Mouse (Mus musculus) kidney, embryonic 15.5 days (tissue): ENCODE results near the gene Capza2. TPM values are rescaled to one million over a fixed set of nuclear protein-coding genes. Genes with fewer than 3 reads are reported as not detected.
A peak's percentile ranks its signal among the peaks of the same experiment; 100 is the strongest.

ENCODE experiments used
- ATAC-seq: fragments of 200-750 bp; cut with Nextera tagmentation; replicated peaks from 2 replicates; pipeline ENCODE4 v1.8.0; 2017; ENCODE audit warnings: moderate TSS enrichment; ENCODE audit not compliant: low FRiP score
- H3K27ac ChIP-seq: fragments of 300-500 bp; sonication (generic); 2 replicates; pipeline ENCODE4 v1.5.1; 2015; ENCODE audit warnings: mild to moderate bottlenecking, inconsistent platforms
- H3K27me3 ChIP-seq: fragments of 300-500 bp; sonication (generic); 2 replicates; pipeline ENCODE4 v1.6.1; 2015; ENCODE audit warnings: inconsistent platforms
- H3K36me3 ChIP-seq: fragments of 300-500 bp; sonication (generic); 2 replicates; pipeline ENCODE4 v1.6.1; 2015; ENCODE audit warnings: inconsistent platforms
- H3K4me1 ChIP-seq: fragments of 300-500 bp; sonication (generic); 2 replicates; pipeline ENCODE4 v1.6.1; 2015; ENCODE audit warnings: inconsistent platforms
- H3K4me2 ChIP-seq: fragments of 300-500 bp; sonication (generic); 2 replicates; pipeline ENCODE4 v1.6.1; 2015; ENCODE audit warnings: moderate library complexity, mild to moderate bottlenecking, inconsistent platforms
- H3K4me3 ChIP-seq: fragments of 300-500 bp; sonication (generic); replicated peaks from 2 replicates; pipeline ENCODE4 v1.5.1; 2015; ENCODE audit warnings: mild to moderate bottlenecking, inconsistent platforms
- H3K9ac ChIP-seq: fragments of 300-500 bp; sonication (generic); 2 replicates; pipeline ENCODE4 v1.6.1; 2015; ENCODE audit warnings: mild to moderate bottlenecking, inconsistent platforms
- H3K9me3 ChIP-seq: fragments of 300-500 bp; sonication (generic); replicated peaks from 2 replicates; pipeline ENCODE4 v1.6.1; 2016; ENCODE audit warnings: inconsistent platforms
- WGBS: fragments of 180-500 bp; shearing (Covaris S2); methylation state at CpG from one replicate; pipeline ENCODE4 v1.1.7; 2015; ENCODE audit warnings: mixed read lengths; 5-methylcytosine and 5-hydroxymethylcytosine counted together
- polyA plus RNA-seq: library from polyadenylated mRNA; unstranded; fragments of >200 nt; fragmentation: Nextera tagmentation; extraction: Ambion mirVana; gene quantifications from 2 replicates; pipeline ENCODE4 v1.2.1, GENCODE M21; 2015

Capza2 gene
- polyA plus RNA-seq, 1 experiment from 2014 or later: 212 TPM

DNA sequence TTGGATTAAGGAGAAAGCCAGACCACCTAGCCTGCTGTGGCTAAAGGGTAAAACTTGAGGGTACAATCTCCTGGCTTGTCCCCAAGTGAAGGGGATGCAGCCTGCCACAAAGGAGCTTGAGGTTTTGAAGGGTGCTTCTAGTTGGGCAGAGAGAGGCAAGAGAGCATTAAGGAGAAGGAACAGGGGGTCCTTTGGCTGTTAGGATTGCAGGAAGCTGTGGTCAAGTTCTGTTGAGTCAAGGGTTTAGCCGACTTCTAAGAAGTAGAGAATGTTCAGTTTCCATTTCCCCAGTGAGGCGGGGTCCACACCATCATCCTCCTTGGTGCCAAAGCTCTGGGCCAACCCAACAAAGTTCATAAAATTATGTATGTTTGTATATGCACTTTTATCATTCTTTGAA, 19.0 kb downstream of the Capza2 start:
- Histone ChIP-seq H3K9me3 (no peaks in the 10 kb centered on the region), H3K9ac (no peak overlapping the region), H3K27me3 (no peaks in the 10 kb centered on the region), H3K4me1 (no peaks in the 10 kb centered on the region), H3K36me3 (peaks cover 63% of the 10 kb centered on the region), H3K4me3 (no peak overlapping the region), H3K4me2 (no peak overlapping the region), H3K27ac (no peak overlapping the region)
- ATAC-seq: no peak
- WGBS: 91% methylated on average over 2 of the region's 2 CpGs

DNA sequence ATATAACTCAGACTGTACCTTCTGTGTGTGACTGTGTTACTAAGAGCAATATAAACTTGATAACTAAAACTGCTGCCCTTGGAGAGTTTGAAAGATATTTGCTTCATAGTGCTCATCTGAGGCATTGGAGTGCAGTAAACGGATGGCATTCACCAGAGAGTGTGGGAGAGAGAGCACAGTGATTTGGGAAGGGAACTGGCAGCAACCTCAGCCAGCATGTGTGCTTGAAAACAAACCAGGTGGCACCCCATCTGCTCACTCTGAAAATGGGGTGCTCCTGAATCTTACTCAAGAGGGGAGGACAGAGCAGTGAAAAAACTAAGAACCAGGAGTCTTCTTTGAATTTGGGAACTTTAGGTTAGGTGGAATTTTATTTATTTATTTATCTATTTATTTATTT, 21.3 kb downstream of the Capza2 start:
- Histone ChIP-seq H3K9me3 (no peaks in the 10 kb centered on the region), H3K27ac (no peak overlapping the region), H3K4me3 (no peak overlapping the region), H3K36me3 (peaks cover 66% of the 10 kb centered on the region), H3K27me3 (no peaks in the 10 kb centered on the region), H3K4me1 (no peaks in the 10 kb centered on the region), H3K4me2 (no peak overlapping the region), H3K9ac (no peak overlapping the region)
- 84% methylated on average over 1 of the region's 1 CpGs for WGBS
- ATAC-seq: no peak

DNA sequence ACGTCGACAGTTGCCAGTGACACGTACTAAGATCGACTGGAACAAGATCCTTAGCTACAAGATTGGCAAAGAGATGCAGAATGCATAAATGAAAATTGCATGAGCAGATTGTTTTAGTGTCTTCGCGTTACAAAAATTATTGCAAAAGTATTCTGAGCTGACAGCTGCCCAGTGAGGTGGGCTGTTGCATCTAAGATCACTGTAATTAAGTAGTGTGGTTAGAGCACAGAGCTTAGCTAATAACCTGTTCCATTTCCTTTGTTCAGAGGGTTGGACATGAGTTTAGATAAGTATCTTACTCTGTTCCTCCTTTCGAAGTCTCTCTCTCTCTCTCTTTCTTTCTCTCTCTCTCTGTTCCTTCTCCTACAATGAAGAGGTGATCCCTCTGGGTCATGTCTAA, 29.3 kb downstream of the Capza2 start:
- H3K27me3 ChIP-seq: no peaks in the 10 kb centered on the region
- no peak overlapping the region for H3K4me3 ChIP-seq
- no peak overlapping the region for H3K27ac ChIP-seq
- no peak for ATAC-seq
- whole genome bisulfite sequencing: 93% methylated on average over 7 of the region's 7 CpGs
- H3K36me3 ChIP-seq: peaks cover 76% of the 10 kb centered on the region
- H3K9me3 ChIP-seq: no peaks in the 10 kb centered on the region
- H3K9ac ChIP-seq: no peak overlapping the region
- H3K4me2 ChIP-seq: no peak overlapping the region
- H3K4me1 ChIP-seq: no peaks in the 10 kb centered on the region

DNA sequence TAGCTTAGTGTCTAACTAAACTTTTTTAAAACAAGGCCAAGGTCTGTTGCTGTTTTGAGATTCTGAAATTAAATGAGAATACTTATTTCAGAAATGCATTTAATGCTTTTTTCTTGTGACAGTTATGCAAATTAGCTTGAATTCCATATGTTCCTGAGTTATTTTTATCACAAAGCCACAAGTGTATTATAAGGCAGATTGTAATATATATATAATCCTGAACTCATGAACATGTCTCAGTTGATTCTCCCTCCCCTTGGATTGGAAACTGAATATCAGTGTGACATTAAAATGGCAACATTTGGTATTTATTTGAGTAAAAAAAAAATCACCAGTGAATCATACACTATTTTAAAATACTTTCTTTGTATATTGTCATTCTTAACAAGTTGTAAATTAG, 30.0 kb downstream of the Capza2 start:
- Histone ChIP-seq H3K9me3 (no peaks in the 10 kb centered on the region), H3K4me3 (no peak overlapping the region), H3K9ac (no peak overlapping the region), H3K36me3 (peaks cover 72% of the 10 kb centered on the region), H3K27me3 (no peaks in the 10 kb centered on the region), H3K4me1 (no peaks in the 10 kb centered on the region), H3K4me2 (no peak overlapping the region), H3K27ac (no peak overlapping the region)
- ATAC-seq: no peak

DNA sequence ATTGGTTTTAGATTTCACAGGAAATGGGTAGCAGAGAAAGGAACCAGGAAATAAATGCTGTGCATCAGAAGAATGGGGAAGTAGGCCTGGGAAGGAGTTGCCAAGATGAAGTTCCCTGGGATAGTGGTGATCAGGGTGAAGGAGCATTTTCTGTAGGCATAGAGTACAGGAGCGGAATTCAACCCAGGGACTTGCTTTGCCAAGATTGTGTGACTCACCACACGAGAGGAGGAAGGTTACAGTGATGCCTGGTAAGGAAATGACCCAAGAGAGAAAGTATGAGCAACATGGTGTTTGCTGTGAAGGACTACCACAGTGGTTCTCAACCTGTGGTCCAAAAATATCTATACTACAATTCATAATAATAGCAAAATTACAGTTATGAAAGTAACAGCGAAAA, 31.8 kb downstream of the Capza2 start:
- Histone ChIP-seq H3K27ac (no peak overlapping the region), H3K4me3 (no peak overlapping the region), H3K4me1 (no peaks in the 10 kb centered on the region), H3K27me3 (no peaks in the 10 kb centered on the region), H3K36me3 (peaks cover 55% of the 10 kb centered on the region), H3K9me3 (no peaks in the 10 kb centered on the region), H3K4me2 (no peak overlapping the region), H3K9ac (no peak overlapping the region)
- 90% methylated on average over 3 of the region's 3 CpGs for WGBS
- ATAC-seq: no peak

DNA sequence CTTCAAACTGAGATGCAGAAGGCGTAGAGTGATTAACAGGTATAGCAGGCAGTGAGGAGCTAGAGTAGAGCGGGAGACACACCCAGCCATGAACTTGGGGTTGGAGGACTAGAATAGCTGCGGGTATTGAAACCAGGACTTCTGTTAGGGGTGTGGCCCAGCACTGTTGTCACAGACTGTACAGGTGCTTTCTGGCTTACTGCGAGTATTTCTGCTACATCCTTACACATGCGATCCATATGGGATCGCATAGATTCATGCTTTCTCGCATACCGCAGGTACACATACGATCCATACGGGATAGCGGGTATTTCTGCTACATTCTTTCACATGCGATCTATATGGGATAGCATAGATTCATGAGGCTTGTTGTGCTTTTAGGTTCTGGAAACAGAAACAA, 32.3 kb downstream of the Capza2 start:
- Histone ChIP-seq H3K36me3 (peaks cover 49% of the 10 kb centered on the region), H3K27ac (no peak overlapping the region), H3K9ac (no peak overlapping the region), H3K4me3 (no peak overlapping the region), H3K4me1 (no peaks in the 10 kb centered on the region), H3K27me3 (no peaks in the 10 kb centered on the region), H3K4me2 (no peak overlapping the region), H3K9me3 (no peaks in the 10 kb centered on the region)
- ATAC-seq: no peak
- 96% methylated on average over 12 of the region's 12 CpGs for WGBS

DNA sequence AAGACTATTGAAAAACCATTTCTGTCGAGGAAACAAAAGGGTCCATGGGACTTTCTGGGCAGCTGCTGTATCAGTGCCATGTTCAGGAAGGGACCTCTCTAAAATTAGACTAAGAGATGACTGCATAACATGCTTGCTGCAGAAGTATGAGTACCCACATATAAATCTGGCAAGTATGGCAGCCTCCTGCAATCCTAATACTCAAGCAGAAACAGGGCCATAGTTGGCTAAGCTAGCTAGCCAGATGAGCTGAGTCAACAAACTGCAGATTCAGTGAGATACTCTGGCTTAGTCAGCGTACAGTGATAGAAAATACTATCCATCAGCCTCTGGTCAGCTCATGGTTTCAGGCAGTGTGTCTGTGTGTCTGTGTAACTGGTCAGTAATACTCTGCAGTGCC, 33.8 kb downstream of the Capza2 start:
- H3K27ac ChIP-seq: no peak overlapping the region
- H3K4me3 ChIP-seq: no peak overlapping the region
- H3K4me1 ChIP-seq: no peaks in the 10 kb centered on the region
- H3K9ac ChIP-seq: no peak overlapping the region
- H3K27me3 ChIP-seq: no peaks in the 10 kb centered on the region
- H3K4me2 ChIP-seq: no peak overlapping the region
- no peak for ATAC-seq
- no peaks in the 10 kb centered on the region for H3K9me3 ChIP-seq
- peaks cover 36% of the 10 kb centered on the region for H3K36me3 ChIP-seq
- 88% methylated on average over 2 of the region's 2 CpGs for WGBS

DNA sequence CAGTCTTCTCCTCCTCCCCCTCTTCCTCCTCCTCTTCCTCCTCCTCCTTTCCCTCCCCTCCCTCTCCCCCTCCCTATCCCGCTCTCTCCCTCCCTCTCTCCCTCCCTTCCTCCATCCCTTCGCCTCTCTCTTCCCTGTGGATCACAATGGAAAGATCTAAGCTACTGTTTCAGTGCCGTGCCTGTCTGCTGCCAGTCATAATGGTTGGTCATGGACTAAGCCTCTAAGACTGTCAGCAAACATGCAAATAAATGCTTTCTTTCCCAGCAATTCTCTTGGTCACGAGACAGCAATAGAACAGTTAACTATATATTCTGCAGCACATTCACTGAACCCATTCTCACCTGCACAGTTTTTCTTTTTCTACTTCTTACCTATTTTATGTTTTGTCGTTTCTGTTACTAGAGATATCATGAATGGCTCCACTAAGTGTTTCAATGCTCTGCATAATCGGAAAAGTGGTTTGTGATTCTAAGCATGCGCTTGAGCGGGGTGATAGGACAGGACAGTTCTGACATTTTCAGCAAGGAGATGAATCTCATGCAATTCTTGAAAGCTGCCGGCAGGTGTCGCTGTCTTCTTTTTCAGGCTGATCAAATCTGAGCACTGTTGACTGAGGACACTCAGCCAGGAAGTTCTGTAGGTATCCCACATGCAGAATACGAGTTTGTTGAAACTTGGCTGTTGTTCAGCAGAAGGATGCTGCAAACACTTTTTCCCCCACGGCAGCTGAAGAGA, 39.2 kb downstream of the Capza2 start:
- no peak overlapping the region for H3K4me2 ChIP-seq
- H3K36me3 ChIP-seq: no peaks in the 10 kb centered on the region
- no peaks in the 10 kb centered on the region for H3K9me3 ChIP-seq
- no peak overlapping the region for H3K9ac ChIP-seq
- no peaks in the 10 kb centered on the region for H3K27me3 ChIP-seq
- no peak overlapping the region for H3K27ac ChIP-seq
- 30% methylated on average over 12 of the region's 12 CpGs for WGBS
- H3K4me1 ChIP-seq: no peaks in the 10 kb centered on the region
- ATAC-seq: 0 out of 2 replicates have a peak, but pooled peaks have one; percentile 64
- H3K4me3 ChIP-seq: no peak overlapping the region

DNA sequence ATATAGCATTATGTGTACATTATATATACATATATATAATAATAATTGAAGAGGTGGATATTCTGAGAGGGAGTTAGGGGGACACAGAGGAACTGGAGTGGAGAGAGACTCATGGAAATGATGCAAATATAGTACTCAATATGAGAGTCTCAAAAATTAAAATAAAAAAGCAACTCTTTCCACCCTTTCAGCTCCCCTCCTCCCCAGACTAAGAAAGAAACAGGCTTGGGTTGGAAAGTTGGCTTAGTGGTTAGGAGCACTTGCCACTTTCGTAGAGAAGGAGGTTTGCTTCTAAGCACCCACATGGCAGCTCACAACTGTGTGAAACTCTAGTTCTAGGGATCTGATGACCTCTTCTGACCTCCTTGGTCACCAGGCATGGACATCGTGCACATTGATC, 41.0 kb downstream of the Capza2 start:
- H3K4me2 ChIP-seq: no peak overlapping the region
- H3K4me1 ChIP-seq: no peaks in the 10 kb centered on the region
- no peaks in the 10 kb centered on the region for H3K36me3 ChIP-seq
- no peak overlapping the region for H3K9ac ChIP-seq
- no peak overlapping the region for H3K4me3 ChIP-seq
- no peak for ATAC-seq
- 74% methylated on average over 2 of the region's 2 CpGs for WGBS
- no peak overlapping the region for H3K27ac ChIP-seq
- no peaks in the 10 kb centered on the region for H3K27me3 ChIP-seq
- H3K9me3 ChIP-seq: no peaks in the 10 kb centered on the region

DNA sequence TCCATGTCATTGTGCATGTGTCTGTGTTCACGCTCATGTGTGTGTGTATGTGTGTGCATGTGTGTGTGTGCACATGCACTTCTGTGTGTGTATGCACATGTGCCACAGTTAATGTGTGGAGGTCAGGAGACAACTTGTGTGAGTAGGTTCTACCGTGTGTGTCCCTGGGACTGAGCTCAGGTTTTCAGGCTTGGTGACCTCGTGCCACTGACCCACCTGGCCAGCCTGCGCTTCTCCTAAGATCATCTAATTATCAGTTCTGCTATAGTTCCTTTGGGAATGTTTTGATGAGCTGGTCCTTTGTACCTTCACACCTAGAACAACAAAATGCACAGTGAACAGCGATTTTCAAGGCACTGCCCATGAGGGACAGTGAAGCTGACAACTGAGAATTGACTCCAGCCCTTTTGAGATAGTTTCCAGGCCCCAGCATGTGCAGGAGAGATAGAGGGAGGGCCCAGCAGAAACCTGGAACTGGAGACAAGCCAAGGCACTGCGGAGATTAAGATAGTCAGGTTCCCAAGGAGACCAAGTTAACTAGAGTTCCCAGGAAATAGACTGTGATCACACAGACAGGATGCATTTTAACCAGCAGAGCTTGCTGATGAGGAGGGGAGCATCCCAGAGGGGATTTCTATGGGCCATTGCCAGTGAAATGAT, 44.4 kb downstream of the Capza2 start:
- Histone ChIP-seq H3K27ac (no peak overlapping the region), H3K36me3 (no peaks in the 10 kb centered on the region), H3K9ac (no peak overlapping the region), H3K9me3 (no peaks in the 10 kb centered on the region), H3K4me2 (no peak overlapping the region), H3K4me1 (no peaks in the 10 kb centered on the region), H3K27me3 (no peaks in the 10 kb centered on the region), H3K4me3 (no peak overlapping the region)
- ATAC-seq: no peak
- WGBS: 84% methylated on average over 6 of the region's 6 CpGs

DNA sequence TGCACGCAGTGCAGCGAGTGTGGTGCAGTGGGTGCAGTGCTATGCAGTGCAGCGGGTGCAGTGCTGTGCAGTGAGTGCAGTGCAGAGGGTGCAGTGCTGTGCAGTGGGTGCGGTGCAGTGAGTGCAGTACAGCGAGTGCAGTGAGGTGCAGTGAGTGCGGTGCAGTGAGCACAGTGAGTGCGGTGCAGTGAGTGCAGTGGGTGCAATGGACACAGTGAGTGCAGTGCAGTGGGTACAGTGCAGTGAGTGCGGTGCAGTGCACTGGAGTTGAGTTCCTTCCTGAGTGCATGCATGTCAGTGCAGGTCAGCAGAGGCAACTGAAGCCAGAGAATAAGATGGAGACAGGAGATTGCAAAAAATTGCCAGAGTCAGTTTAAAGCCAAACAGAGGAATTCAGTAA, 45.8 kb downstream of the Capza2 start:
- no peaks in the 10 kb centered on the region for H3K36me3 ChIP-seq
- no peaks in the 10 kb centered on the region for H3K9me3 ChIP-seq
- no peaks in the 10 kb centered on the region for H3K27me3 ChIP-seq
- no peak overlapping the region for H3K4me3 ChIP-seq
- H3K4me1 ChIP-seq: no peaks in the 10 kb centered on the region
- no peak; the same call in 1 of the 2 replicates for ATAC-seq
- H3K4me2 ChIP-seq: no peak overlapping the region
- H3K27ac ChIP-seq: no peak overlapping the region
- H3K9ac ChIP-seq: no peak overlapping the region
- 94% methylated on average over 8 of the region's 8 CpGs for WGBS

DNA sequence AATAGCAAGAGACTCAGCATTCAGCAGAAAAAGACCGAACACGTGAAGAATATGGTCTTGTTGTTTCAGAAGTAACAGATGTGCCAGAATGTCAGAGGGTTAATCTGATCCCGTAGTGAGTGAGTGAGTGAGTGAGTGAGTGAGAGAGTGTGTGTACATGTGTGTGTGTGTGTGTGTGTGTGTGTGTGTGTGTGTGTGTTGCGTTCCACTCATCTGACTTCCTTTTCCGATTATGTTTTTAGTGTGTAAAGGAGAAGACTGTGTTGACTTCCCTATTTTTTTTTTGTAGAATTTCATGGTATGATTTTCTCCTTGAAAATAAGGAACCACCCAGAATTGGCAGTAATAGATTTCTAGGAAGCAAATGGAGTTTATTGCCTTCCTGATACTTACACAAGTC, 52.6 kb downstream of the Capza2 start:
- ATAC-seq: no peak
- H3K9ac ChIP-seq: no peak overlapping the region
- H3K4me2 ChIP-seq: no peak overlapping the region
- H3K36me3 ChIP-seq: no peaks in the 10 kb centered on the region
- no peak overlapping the region for H3K4me3 ChIP-seq
- no peaks in the 10 kb centered on the region for H3K27me3 ChIP-seq
- peaks cover 9% of the 10 kb centered on the region; the same call in 1 of the 2 replicates for H3K4me1 ChIP-seq
- H3K9me3 ChIP-seq: no peaks in the 10 kb centered on the region
- WGBS: 79% methylated on average over 5 of the region's 5 CpGs
- no peak overlapping the region for H3K27ac ChIP-seq

DNA sequence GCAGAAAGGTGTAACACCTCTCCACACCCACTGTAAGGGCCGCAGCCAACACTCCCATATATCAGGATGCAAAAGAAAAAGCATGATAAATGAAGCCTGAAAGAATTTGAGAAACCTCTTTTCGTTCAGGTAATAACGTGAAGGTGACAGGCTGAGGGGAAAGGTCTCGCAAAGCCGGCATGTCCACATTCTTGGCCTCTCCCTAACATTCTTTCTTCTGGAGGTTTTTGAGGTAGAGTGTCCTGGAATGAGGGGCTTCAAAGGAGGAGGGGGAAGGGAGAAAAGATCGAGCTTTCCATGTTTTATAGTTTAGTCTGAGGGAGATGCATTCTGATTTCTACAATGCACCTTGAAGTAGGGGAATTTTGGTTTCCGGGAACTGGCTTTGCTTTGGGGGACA, 56.6 kb downstream of the Capza2 start, which contains the start of gene St7:
Gene St7 (plus strand): TSS at position 287 of the 400 bp plus-strand sequence.
- Histone ChIP-seq H3K27me3 (no peaks in the 10 kb centered on the region), H3K27ac (peak within 1 kb of the TSS; percentile 92), H3K4me1 (peaks cover 18% of the 10 kb centered on the region), H3K9me3 (no peaks in the 10 kb centered on the region), H3K4me3 (peak within 1 kb of the TSS; percentile 82), H3K9ac (peak within 1 kb of the TSS; percentile 82), H3K36me3 (peaks cover 7% of the 10 kb centered on the region; the same call in 1 of the 2 replicates), H3K4me2 (peak within 1 kb of the TSS; percentile 82)
- ATAC-seq: no peak
- WGBS: 61% methylated on average over 7 of the region's 7 CpGs
